Mouse (Mus musculus): ENCODE measurements at regions not wholly inside any gene's neighbourhood (a gene's known extent, or its start where the extent isn't known, plus 50 kb on each side); places are given as distances from the start of the nearest gene placed in this dataset.

DNA sequence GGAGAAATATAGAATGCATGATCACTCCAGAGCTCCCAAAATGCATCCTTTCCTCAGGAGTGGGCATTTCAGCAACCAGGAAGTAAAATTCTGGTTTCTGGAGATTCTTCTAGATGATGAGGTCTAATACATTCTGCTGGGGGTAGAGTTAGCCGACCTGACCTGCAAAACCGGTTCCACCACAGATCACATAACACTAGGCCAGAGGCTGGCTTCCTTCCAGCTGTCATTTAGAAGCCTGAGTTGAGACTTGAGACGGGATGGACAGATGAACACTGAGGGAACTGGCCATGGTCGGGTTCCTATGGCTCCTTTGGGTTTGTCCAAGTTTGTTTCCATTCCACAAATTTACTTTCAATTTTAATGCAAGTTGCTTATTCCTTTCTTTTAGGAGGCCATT, 62.6 kb upstream of the Phactr1 start:
- H3K27ac ChIP-seq (ENCODE audit: low read length): no peak overlapping the region
- H3K4me2 ChIP-seq (ENCODE audit: low read length): no peak overlapping the region
- no peaks in the 10 kb centered on the region for H3K36me3 ChIP-seq (ENCODE audit: control insufficient read depth, insufficient read depth, low read length)
- WGBS: 70% methylated on average over 4 of the region's 4 CpGs
- H3K9me3 ChIP-seq (replicated peaks; ENCODE audit: control insufficient read depth, low read length, poor library complexity, severe bottlenecking): no peaks in the 10 kb centered on the region
- no peaks in the 10 kb centered on the region for H3K4me1 ChIP-seq (ENCODE audit: control insufficient read depth, insufficient read depth, low read length)
- no peaks in the 10 kb centered on the region for H3K27me3 ChIP-seq (ENCODE audit: control insufficient read depth, insufficient read depth, low read depth, low read length)
- H3K9ac ChIP-seq (ENCODE audit: low read depth, low read length): no peak overlapping the region
- no peak for ATAC-seq
- no peak overlapping the region for H3K4me3 ChIP-seq (ENCODE audit: low read depth, low read length)

GRCm38 (mm10) chr13:42619555-42620280, 60.7 kb upstream of the Phactr1 start:
- WGBS: 97% methylated on average over 6 of the region's 6 CpGs
- H3K4me2 ChIP-seq (ENCODE audit: low read length): no peak overlapping the region
- H3K27ac ChIP-seq (ENCODE audit: low read length): no peak overlapping the region
- no peak overlapping the region for H3K9ac ChIP-seq (ENCODE audit: low read depth, low read length)
- H3K36me3 ChIP-seq (ENCODE audit: control insufficient read depth, insufficient read depth, low read length): no peaks in the 10 kb centered on the region
- no peak overlapping the region for H3K4me3 ChIP-seq (ENCODE audit: low read depth, low read length)
- H3K4me1 ChIP-seq (ENCODE audit: control insufficient read depth, insufficient read depth, low read length): no peaks in the 10 kb centered on the region
- no peaks in the 10 kb centered on the region for H3K9me3 ChIP-seq (replicated peaks; ENCODE audit: control insufficient read depth, low read length, poor library complexity, severe bottlenecking)
- ATAC-seq: no peak
- H3K27me3 ChIP-seq (ENCODE audit: control insufficient read depth, insufficient read depth, low read depth, low read length): no peaks in the 10 kb centered on the region

GRCm38 (mm10) chr13:42623491-42623890, 56.9 kb upstream of the Phactr1 start:
- ATAC-seq: no peak
- H3K27me3 ChIP-seq (ENCODE audit: control insufficient read depth, insufficient read depth, low read depth, low read length): no peaks in the 10 kb centered on the region
- no peak overlapping the region for H3K4me3 ChIP-seq (ENCODE audit: low read depth, low read length)
- no peaks in the 10 kb centered on the region for H3K9me3 ChIP-seq (replicated peaks; ENCODE audit: control insufficient read depth, low read length, poor library complexity, severe bottlenecking)
- H3K36me3 ChIP-seq (ENCODE audit: control insufficient read depth, insufficient read depth, low read length): no peaks in the 10 kb centered on the region
- WGBS: 53% methylated on average over 5 of the region's 5 CpGs
- no peaks in the 10 kb centered on the region for H3K4me1 ChIP-seq (ENCODE audit: control insufficient read depth, insufficient read depth, low read length)
- H3K4me2 ChIP-seq (ENCODE audit: low read length): no peak overlapping the region
- H3K9ac ChIP-seq (ENCODE audit: low read depth, low read length): no peak overlapping the region
- H3K27ac ChIP-seq (ENCODE audit: low read length): no peak overlapping the region
